Mouse (Mus musculus) cortical plate, adult 2 months (tissue): ENCODE results near the gene Il2rg.

Source experiments
- CTCF ChIP-seq: fragments of 200-500 bp; IDR thresholded peaks from 2 replicates; pipeline ENCODE4 v1.5.1; 2011; ENCODE audit warnings: mild to moderate bottlenecking, control low read depth, low read length; ENCODE audit not compliant: insufficient read depth; ENCODE audit errors: extremely low read depth
- POLR2A ChIP-seq: fragments of 200-500 bp; IDR thresholded peaks from 2 replicates; pipeline ENCODE4 v1.6.1; 2011; ENCODE audit warnings: mild to moderate bottlenecking, low read length, control low read depth; ENCODE audit not compliant: insufficient read depth; ENCODE audit errors: extremely low read depth

DNA sequence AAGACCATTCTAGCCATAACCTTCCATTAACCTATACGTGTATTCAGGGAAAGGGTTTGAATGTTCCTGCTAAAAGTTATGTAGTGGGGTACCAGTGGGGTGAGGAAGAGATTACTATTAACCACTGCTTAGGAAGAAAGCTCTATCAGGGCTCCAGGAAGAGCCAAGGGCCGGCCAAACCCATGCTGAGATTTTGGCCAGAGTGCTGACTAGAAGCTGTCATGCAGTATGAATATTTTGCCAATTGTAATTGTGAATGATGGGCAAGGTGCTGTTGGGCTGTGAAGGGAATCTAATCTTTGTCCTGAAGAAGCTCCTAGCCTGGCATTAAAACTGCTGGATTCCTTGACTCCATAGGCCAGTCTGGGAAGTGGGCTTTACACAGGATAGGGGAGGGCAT is 36.6 kb upstream of the Il2rg start:
- TF ChIP-seq CTCF (no peak), POLR2A (no peak)
